Mouse (Mus musculus) cerebellum, adult 9-11 months (tissue): ENCODE data around the gene Spdye4b.

Experiments
- DNase-seq: peaks from one replicate; pipeline ENCODE4 v3.0.0; 2022

Spdye4b gene

GRCm38 (mm10) chr5:143222287-143222686, 41.5 kb downstream of the Spdye4b start:
- no peak for DNase-seq

- no peak for DNase-seq
Observed at GRCm38 (mm10) chr5:143226790-143227189, 46.0 kb downstream of the Spdye4b start, which contains the start of gene Spdye4a. Gene Spdye4a (minus strand): TSS chr5:143226890.

GRCm38 (mm10) chr5:143235028-143235693, 54.3 kb downstream of the Spdye4b start, which contains the start of gene Zfp12:
Gene Zfp12 (plus strand): TSS chr5:143235163.
- peak; percentile 97 for DNase-seq

GRCm38 (mm10) chr5:143236036-143236435, 55.2 kb downstream of the Spdye4b start:
- no peak for DNase-seq

GRCm38 (mm10) chr5:143244926-143245325, 64.1 kb downstream of the Spdye4b start:
- no peak for DNase-seq

GRCm38 (mm10) chr5:143252039-143252438, 71.2 kb downstream of the Spdye4b start:
- peak; percentile 51 for DNase-seq

GRCm38 (mm10) chr5:143252791-143253185, 72.0 kb downstream of the Spdye4b start:
- no peak for DNase-seq

GRCm38 (mm10) chr5:143253186-143253880, 72.5 kb downstream of the Spdye4b start:
- DNase-seq = peak; percentile 79

- peak; percentile 75 for DNase-seq
Observed at GRCm38 (mm10) chr5:143253881-143254486, 73.2 kb downstream of the Spdye4b start.
